Mouse (Mus musculus): ENCODE data around the gene Trabd2b.

GRCm38 (mm10) chr4:114386395-114386811 is 20.1 kb upstream of the Trabd2b start:
- TF ChIP-seq CTCF (IDR thresholded peaks at IDR 0.05) (no peak), EP300 (IDR thresholded peaks at IDR 0.05) (no peak)

Measured in lung, postnatal 0 days (tissue).